Mouse (Mus musculus) limb, embryonic 14.5 days (tissue): ENCODE data around the gene Sh2d3c. TPM values are rescaled to one million over a fixed set of nuclear protein-coding genes. Genes with fewer than 3 reads are reported as not detected.
A peak's percentile ranks its signal among the peaks of the same experiment; 100 is the strongest.

Source experiments
- ATAC-seq: fragments of 200-750 bp; cut with Nextera tagmentation; 2 replicates; pipeline ENCODE4 v1.8.0; 2017; ENCODE audit warnings: low read depth, moderate number of reproducible peaks, moderate TSS enrichment; ENCODE audit not compliant: low FRiP score
- DNase-seq: peaks from one replicate; pipeline ENCODE4 v3.0.0-alpha.2; 2015; ENCODE audit warnings: low spot score
- H3K27ac ChIP-seq: fragments of 300-500 bp; sonication (generic); replicated peaks from 2 replicates; pipeline ENCODE4 v1.5.1; 2014; ENCODE audit warnings: low read depth, mild to moderate bottlenecking, low read length, moderate library complexity, mixed read lengths
- H3K27me3 ChIP-seq: fragments of 300-500 bp; sonication (generic); 2 replicates; pipeline ENCODE4 v1.6.1; 2014; ENCODE audit warnings: low read length, mixed read lengths; ENCODE audit not compliant: control insufficient read depth, insufficient read depth
- H3K36me3 ChIP-seq: fragments of 300-500 bp; sonication (generic); 2 replicates; pipeline ENCODE4 v1.6.1; 2014; ENCODE audit warnings: mild to moderate bottlenecking, low read length, moderate library complexity, mixed read lengths; ENCODE audit not compliant: control insufficient read depth, insufficient read depth
- H3K4me1 ChIP-seq: fragments of 300-500 bp; sonication (generic); 2 replicates; pipeline ENCODE4 v1.6.1; 2014; ENCODE audit warnings: antibody characterized with exemption, low read length, mixed read lengths; ENCODE audit not compliant: control insufficient read depth, insufficient read depth
- H3K4me2 ChIP-seq: fragments of 300-500 bp; sonication (generic); replicated peaks from 2 replicates; pipeline ENCODE4 v1.6.1; 2014; ENCODE audit warnings: low read depth, mild to moderate bottlenecking, low read length, moderate library complexity; ENCODE audit not compliant: severe bottlenecking
- H3K4me3 ChIP-seq: fragments of 300-500 bp; sonication (generic); replicated peaks from 2 replicates; pipeline ENCODE4 v1.5.1; 2014; ENCODE audit warnings: low read length
- H3K9ac ChIP-seq: fragments of 300-500 bp; sonication (generic); 2 replicates; pipeline ENCODE4 v1.6.1; 2014; ENCODE audit warnings: mild to moderate bottlenecking, low read depth, low read length, moderate library complexity; ENCODE audit not compliant: severe bottlenecking
- H3K9me3 ChIP-seq: fragments of 300-500 bp; sonication (generic); 2 replicates; pipeline ENCODE4 v1.6.1; 2016; ENCODE audit warnings: low read length; ENCODE audit not compliant: control insufficient read depth
- POLR2A ChIP-seq: fragments of 200-500 bp; IDR thresholded peaks from 2 replicates; pipeline ENCODE4 v1.8.0; 2012; ENCODE audit warnings: inconsistent platforms, mild to moderate bottlenecking, moderate library complexity, borderline replicate concordance; ENCODE audit not compliant: insufficient read depth, insufficient read length; ENCODE audit errors: extremely low read depth
- whole genome bisulfite sequencing: fragments of 180-500 bp; shearing (Covaris S2); extraction: QIAGEN DNeasy Blood & Tissue Kit; methylation state at CpG from one replicate; pipeline ENCODE4 v1.1.7; 2014; 5-methylcytosine and 5-hydroxymethylcytosine counted together
- polyA plus RNA-seq, 2 experiments: library from polyadenylated mRNA; depleted of rRNA in 1 of 2; stranded (reverse) in 1 of 2; unstranded in 1 of 2; fragments of >200 nt; fragmentation: Nextera tagmentation in 1 of 2; extraction: Ambion mirVana in 1 of 2; gene quantifications; 2 replicates each; pipeline versions ENCODE4 v1.2.1 to v1.2.3; 2012 to 2014

Sh2d3c gene
- polyA plus RNA-seq (2012; rRNA removed): 36.8 and 52.0 TPM in 2 replicates
- 18.5 and 20.3 TPM in 2 replicates for polyA plus RNA-seq (2014; fragmentation: Nextera tagmentation; extraction: Ambion mirVana)

- 0 out of 2 replicates have a peak within 1 kb of the TSS, but pooled peaks have one; percentile 7 for H3K27ac ChIP-seq
- no peaks in the 10 kb centered on the region for H3K36me3 ChIP-seq
- ATAC-seq: peak; percentile 27; the same call in 1 of the 2 replicates
- 37% methylated on average over 6 of the region's 8 CpGs for WGBS
- DNase-seq: no peak
- H3K9ac ChIP-seq: 0 out of 2 replicates have a peak within 1 kb of the TSS, but pooled peaks have one; percentile 9
- peak within 1 kb of the TSS; percentile 1; the same call in 1 of the 2 replicates for H3K4me3 ChIP-seq
- peak within 1 kb of the TSS; percentile 28 for H3K4me2 ChIP-seq
- no peak for TF ChIP-seq POLR2A
- H3K9me3 ChIP-seq: no peaks in the 10 kb centered on the region
- peaks cover 8% of the 10 kb centered on the region for H3K4me1 ChIP-seq
- H3K27me3 ChIP-seq: no peaks in the 10 kb centered on the region
Measured at GRCm38 (mm10) chr2:32720681-32721229, at the start of gene Sh2d3c. Gene Sh2d3c (plus strand): TSS chr2:32721055.

- H3K27ac ChIP-seq: no peak overlapping the region
- ATAC-seq (no peak), DNase-seq (no peak)
- 87% methylated on average over 9 of the region's 9 CpGs for WGBS
- H3K36me3 ChIP-seq: peaks cover 4% of the 10 kb centered on the region; the same call in 1 of the 2 replicates
- H3K4me2 ChIP-seq: no peak overlapping the region
- no peaks in the 10 kb centered on the region for H3K27me3 ChIP-seq
- no peak for TF ChIP-seq POLR2A
- H3K4me1 ChIP-seq: no peaks in the 10 kb centered on the region
- no peaks in the 10 kb centered on the region for H3K9me3 ChIP-seq
- H3K9ac ChIP-seq: no peak overlapping the region
- H3K4me3 ChIP-seq: no peak overlapping the region
Measured at GRCm38 (mm10) chr2:32671147-32671546, 49.7 kb upstream of the Sh2d3c start.

- no peak overlapping the region for H3K4me3 ChIP-seq
- no peak for TF ChIP-seq POLR2A
- no peak overlapping the region for H3K9ac ChIP-seq
- no peaks in the 10 kb centered on the region for H3K9me3 ChIP-seq
- no peaks in the 10 kb centered on the region for H3K27me3 ChIP-seq
- no peak for ATAC-seq
- WGBS: 75% methylated on average over 9 of the region's 9 CpGs
- DNase-seq: no peak
- H3K4me1 ChIP-seq: no peaks in the 10 kb centered on the region
- H3K4me2 ChIP-seq: no peak overlapping the region
- no peak overlapping the region for H3K27ac ChIP-seq
- H3K36me3 ChIP-seq: peaks cover 4% of the 10 kb centered on the region; the same call in 1 of the 2 replicates
Measured at GRCm38 (mm10) chr2:32671907-32672595, 48.8 kb upstream of the Sh2d3c start.

DNA sequence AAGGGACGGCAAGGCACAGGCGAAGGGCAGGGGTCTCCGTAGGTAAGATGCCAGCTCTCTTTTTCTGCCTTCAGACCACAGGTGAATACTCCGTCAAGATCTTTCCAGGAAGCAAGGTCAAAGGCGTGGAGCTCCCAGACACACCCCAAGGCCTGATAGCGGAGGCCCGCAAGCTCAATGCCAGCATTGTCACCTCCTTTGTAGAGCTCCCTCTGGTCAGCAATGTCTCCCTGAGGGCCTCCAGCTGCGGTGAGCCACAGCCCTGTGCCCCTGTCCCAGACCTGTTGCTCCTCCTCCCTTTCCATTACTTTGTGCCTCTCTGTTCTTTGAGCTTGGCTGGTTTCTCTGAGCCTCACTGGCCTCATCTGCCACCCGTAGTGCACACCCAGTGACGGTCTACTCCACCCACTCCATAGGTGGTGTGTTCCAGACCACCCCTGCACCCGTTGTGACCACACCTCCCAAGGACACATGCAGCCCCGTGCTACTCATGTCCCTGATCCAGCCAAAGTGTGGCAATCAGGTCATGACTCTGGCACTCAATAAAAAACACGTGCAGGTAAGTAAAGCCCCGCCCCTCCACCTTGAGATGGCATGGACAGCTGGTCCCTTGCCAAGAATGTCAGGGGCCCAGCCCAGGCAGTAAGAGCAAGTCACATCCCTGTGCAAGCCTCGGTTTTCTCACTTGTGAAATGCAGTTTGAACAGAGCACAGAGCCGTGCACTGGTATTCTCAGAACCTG lies 47.5 kb upstream of the Sh2d3c start:
- no peaks in the 10 kb centered on the region for H3K27me3 ChIP-seq
- peaks cover 9% of the 10 kb centered on the region; the same call in 1 of the 2 replicates for H3K36me3 ChIP-seq
- DNase-seq: no peak
- no peak overlapping the region for H3K4me3 ChIP-seq
- no peak for TF ChIP-seq POLR2A
- 69% methylated on average over 13 of the region's 16 CpGs for WGBS
- no peak for ATAC-seq
- no peak overlapping the region for H3K4me2 ChIP-seq
- H3K9me3 ChIP-seq: no peaks in the 10 kb centered on the region
- H3K9ac ChIP-seq: no peak overlapping the region
- no peaks in the 10 kb centered on the region for H3K4me1 ChIP-seq
- no peak overlapping the region for H3K27ac ChIP-seq

GRCm38 (mm10) chr2:32676821-32677220 lies 44.0 kb upstream of the Sh2d3c start:
- Histone ChIP-seq H3K9me3 (no peaks in the 10 kb centered on the region), H3K4me3 (no peak overlapping the region), H3K36me3 (peaks cover 17% of the 10 kb centered on the region), H3K4me1 (peaks cover 8% of the 10 kb centered on the region), H3K4me2 (no peak overlapping the region), H3K27me3 (no peaks in the 10 kb centered on the region), H3K9ac (no peak overlapping the region), H3K27ac (no peak overlapping the region)
- WGBS: 92% methylated on average over 3 of the region's 3 CpGs
- ATAC-seq (no peak), DNase-seq (no peak)
- no peak for TF ChIP-seq POLR2A
